Mouse (Mus musculus) cortical plate, adult 2 months (tissue): ENCODE measurements around the gene Cds2. TPM values are rescaled to one million over a fixed set of nuclear protein-coding genes. Genes with fewer than 3 reads are reported as not detected.
A peak's percentile ranks its signal among the peaks of the same experiment; 100 is the strongest.

ENCODE experiments used
- H3K27ac ChIP-seq: fragments of 200-500 bp; 2 replicates; pipeline ENCODE4 v1.5.1; 2012; ENCODE audit warnings: low read length, control low read depth, inconsistent platforms; ENCODE audit not compliant: insufficient read depth
- H3K4me1 ChIP-seq: fragments of 200-500 bp; 2 replicates; pipeline ENCODE4 v1.6.1; 2011; ENCODE audit warnings: low read length; ENCODE audit not compliant: control insufficient read depth, insufficient read depth
- H3K4me3 ChIP-seq: fragments of 200-500 bp; 2 replicates; pipeline ENCODE4 v1.5.1; 2011; ENCODE audit warnings: mild to moderate bottlenecking, low read length, control low read depth; ENCODE audit not compliant: insufficient read depth
- CTCF ChIP-seq: fragments of 200-500 bp; IDR thresholded peaks from 2 replicates; pipeline ENCODE4 v1.5.1; 2011; ENCODE audit warnings: mild to moderate bottlenecking, control low read depth, low read length; ENCODE audit not compliant: insufficient read depth; ENCODE audit errors: extremely low read depth
- POLR2A ChIP-seq: fragments of 200-500 bp; IDR thresholded peaks from 2 replicates; pipeline ENCODE4 v1.6.1; 2011; ENCODE audit warnings: mild to moderate bottlenecking, low read length, control low read depth; ENCODE audit not compliant: insufficient read depth; ENCODE audit errors: extremely low read depth
- polyA plus RNA-seq: library from polyadenylated mRNA; depleted of rRNA; stranded (reverse); fragments of >200 nt; gene quantifications from 2 replicates; pipeline ENCODE4 v1.2.3, GENCODE M21; 2012

The Cds2 gene
- polyA plus RNA-seq, 1 experiment, result 144 TPM

DNA sequence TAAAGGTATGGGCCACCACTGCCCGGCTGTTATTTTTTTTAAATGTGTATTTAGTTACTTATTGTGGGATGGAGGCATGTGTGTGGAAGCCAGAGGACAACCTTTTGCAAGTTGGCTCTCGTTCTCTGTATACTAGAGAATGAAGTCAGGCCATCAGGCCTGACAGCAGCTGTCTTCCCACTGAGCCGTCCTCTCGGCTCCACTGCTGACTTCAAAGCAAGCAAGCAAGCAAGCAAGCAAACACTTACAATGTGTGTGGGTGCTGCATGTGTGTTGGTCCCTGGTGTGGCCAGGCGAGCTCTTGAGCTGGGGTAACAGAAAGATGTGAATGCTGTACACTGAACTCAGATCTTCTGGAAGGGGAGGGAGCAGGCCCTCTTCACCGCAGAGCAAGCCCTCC, 27.9 kb downstream of the Cds2 start:
- peak overlapping the region; percentile 32; the same call in 1 of the 2 replicates for H3K27ac ChIP-seq
- H3K4me3 ChIP-seq, result no peak overlapping the region
- H3K4me1 ChIP-seq, result peaks cover 15% of the 10 kb centered on the region
- TF ChIP-seq CTCF, result no peak
- TF ChIP-seq POLR2A, result no peak

DNA sequence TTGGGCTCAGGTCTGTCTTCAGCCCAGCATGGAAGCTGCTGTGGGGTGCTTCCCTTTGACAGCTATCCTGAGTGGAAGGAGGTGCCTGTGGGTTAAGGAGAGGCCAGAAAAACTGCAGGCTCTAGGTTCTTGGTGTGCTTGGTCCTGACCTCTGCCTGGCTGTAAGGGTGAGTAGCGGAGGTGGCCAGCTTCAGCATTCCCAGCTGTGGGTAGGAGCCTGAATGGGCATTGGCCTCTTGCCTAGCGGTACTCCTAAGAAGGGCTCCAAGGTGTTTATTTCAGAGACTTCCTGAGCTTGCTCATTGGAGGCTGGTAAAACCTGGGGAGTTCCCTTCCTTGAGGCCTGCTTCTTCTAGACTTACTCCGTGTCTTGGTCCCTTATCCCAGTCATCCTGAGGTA, 28.3 kb downstream of the Cds2 start:
- TF ChIP-seq POLR2A (no peak), CTCF (no peak)
- peak overlapping the region; percentile 81 for H3K27ac ChIP-seq

DNA sequence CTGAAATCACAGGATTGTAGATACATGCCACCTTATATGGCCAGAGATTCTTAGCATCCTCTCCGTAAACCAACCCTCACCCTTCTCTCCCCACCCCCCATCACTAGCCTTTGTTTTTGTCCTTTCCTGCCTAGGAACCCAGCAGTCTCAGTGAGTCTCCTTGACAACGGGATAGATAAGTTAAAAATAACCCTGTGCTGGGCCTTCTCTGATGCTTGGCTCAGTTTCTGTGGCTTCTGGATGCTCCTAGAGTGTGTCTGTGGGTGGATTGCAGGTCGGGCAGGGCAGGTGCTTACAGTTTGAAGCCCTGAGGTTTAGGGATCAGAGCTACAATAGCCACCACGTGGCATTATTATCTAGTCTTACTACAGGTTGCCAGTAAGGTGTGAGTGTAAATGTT, 29.1 kb downstream of the Cds2 start:
- TF ChIP-seq CTCF, result no peak
- no peak for TF ChIP-seq POLR2A
- Histone ChIP-seq H3K4me3 (no peak overlapping the region), H3K4me1 (peaks cover 15% of the 10 kb centered on the region), H3K27ac (peak overlapping the region; percentile 81)

More for the DNA sequence above, 28.3 kb downstream of the Cds2 start:
- Histone ChIP-seq H3K4me3 (no peak overlapping the region), H3K4me1 (peaks cover 15% of the 10 kb centered on the region)

DNA sequence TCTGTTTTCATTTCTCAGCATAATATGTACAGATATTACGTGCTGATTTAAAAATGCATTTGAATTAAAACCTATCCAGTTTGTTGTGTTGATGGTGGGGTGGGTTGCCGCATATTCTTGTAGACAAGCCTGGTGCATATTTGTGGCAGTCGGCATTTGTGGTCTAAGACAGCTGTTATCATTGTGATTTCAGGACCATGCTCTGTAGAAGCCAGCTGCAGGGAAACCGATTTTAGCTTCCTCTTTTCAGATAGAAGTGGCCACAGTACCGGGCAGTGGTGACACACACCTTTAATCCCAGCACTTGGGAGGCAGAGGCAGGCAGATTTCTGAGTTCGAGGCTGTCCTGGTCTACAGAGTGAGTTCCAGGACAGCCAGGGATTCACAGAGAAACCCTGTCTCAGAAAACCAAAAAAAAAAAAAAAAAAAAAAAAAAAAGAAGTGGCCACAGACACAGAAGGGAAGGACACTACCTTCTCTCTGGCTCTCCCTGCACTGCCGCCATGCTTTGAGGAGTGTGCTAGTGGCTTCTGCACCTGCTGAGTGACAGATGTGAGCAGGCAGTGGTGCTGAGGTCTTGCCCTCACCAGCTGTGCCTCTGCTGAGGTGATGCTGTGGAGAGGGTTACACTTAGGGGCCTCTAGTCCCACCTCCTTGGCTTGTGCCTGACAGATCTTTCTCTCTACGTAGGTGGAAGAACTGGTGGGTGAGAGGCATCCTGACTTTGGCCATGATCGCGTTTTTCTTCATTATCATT, 30.9 kb downstream of the Cds2 start:
- no peak overlapping the region for H3K27ac ChIP-seq
- TF ChIP-seq CTCF (no peak), POLR2A (no peak)
- no peak overlapping the region for H3K4me3 ChIP-seq
- peaks cover 18% of the 10 kb centered on the region for H3K4me1 ChIP-seq

DNA sequence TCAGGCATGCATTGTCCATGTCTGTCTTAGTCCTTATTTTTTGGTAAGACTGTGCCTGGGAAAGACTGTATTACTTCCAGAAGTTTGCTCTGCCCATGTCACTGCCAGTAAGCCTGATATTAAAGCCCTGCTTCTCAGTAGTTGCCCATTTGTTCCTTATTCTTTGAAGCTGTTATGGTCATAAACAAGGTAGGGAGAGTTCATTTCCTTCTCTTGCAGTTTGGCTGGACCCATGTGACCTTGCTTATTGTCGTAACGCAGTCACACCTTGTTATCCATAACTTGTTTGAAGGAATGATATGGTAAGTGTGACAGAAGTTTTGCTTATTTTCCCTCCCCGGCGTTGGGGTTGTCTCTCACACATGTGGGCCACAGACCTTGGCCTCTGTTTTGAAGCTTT, 35.3 kb downstream of the Cds2 start:
- no peak for TF ChIP-seq CTCF
- no peak for TF ChIP-seq POLR2A
- Histone ChIP-seq H3K4me3 (no peak overlapping the region), H3K27ac (no peak overlapping the region), H3K4me1 (peaks cover 2% of the 10 kb centered on the region)

DNA sequence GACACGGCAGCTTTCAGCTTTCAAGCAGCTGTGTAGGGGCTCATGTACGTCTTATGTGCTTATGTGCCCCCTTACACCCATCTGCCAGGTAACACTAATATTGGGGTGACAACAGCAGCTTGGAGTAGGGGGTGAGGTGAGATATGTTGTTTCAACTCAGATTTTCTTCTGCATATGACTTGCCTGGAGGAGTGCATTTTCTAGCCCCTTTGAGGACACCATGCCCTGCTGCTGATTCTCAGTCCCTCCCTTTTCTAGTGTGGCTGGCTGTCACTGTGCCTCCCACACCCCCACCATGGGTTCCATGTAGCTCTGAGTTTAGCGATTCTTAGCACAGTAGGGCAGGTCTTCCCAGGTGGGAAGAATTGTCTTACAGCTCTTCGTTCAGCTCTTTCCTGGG, 38.5 kb downstream of the Cds2 start:
- H3K27ac ChIP-seq, result no peak overlapping the region
- H3K4me3 ChIP-seq, result no peak overlapping the region
- TF ChIP-seq POLR2A (no peak), CTCF (no peak)
- peaks cover 2% of the 10 kb centered on the region for H3K4me1 ChIP-seq

DNA sequence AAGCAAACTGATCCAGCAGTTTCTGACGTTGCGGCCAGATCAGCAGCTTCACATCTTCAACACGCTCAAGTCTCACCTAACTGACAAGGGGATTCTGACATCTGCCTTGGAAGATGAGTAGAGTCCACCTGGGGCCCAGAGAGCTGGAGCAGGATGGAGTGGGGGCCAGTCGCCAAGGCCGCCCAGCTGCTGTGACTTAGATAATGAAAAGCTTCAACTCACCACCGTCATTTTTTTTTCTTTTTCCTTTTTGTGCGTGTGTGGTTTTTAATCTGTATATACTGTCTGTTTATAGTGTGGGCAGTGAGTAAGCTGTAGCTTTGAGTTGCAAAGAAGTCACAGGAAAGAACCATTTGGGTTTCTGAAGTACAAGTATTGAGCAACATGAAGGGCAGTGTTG, 42.2 kb downstream of the Cds2 start:
- Histone ChIP-seq H3K4me1 (no peaks in the 10 kb centered on the region), H3K27ac (no peak overlapping the region), H3K4me3 (no peak overlapping the region)
- TF ChIP-seq POLR2A, result no peak
- no peak for TF ChIP-seq CTCF

DNA sequence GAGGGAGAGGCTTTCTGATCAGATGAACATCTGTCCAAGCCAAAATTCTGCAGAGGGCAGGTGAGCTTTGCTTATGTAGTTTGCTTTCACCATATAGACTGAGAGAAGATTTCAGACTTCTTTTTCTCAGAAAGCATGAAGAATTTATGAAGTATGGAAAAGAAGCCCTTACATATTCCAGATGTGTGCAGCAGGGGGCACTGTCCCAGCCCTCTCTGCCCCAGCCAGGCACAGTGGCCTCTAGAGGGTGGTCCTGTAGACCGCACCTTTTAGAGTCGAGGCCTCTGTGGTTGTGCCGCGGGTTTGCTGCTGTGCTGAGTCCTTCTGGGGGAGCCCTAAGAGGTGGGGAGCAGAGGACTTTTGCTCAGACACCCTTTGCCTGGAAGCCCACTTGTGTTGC, 43.0 kb downstream of the Cds2 start:
- Histone ChIP-seq H3K4me3 (no peak overlapping the region), H3K4me1 (no peaks in the 10 kb centered on the region), H3K27ac (no peak overlapping the region)
- TF ChIP-seq CTCF (peak; percentile 46), POLR2A (no peak)

DNA sequence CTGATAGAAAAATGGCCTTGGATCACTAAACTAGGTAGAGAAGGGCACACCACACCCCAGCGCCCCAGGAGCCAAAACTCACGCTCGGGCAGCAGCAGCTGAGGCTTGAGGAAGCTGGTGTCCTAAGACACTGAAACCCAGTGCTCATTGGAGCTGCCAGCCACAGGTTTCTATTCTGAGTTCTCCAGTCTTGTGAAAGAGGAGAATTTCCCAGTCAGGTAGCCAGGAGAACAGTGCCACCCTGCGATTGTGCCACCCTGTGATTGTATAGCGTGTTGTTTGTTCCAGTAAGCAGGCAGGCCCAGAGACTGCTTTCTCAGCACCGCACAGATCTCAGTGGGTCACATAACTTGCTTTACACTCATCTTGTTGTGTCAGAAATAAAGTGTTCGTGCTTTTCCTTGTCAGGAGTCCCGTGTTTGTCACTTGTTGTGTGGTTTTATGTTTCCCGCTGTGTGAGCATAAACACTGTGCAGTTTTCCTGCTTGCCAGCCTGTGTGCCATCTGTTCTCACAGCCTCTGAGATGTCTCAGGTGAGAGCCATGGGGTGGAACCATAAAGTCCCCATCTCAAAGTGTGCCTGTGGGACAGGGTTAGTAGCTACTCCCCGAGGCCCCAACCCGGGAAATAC, 44.4 kb downstream of the Cds2 start:
- no peak overlapping the region for H3K27ac ChIP-seq
- H3K4me3 ChIP-seq, result no peak overlapping the region
- TF ChIP-seq CTCF, result 0 out of 2 replicates have a peak, but pooled peaks have one; percentile 6
- no peak for TF ChIP-seq POLR2A
- no peaks in the 10 kb centered on the region for H3K4me1 ChIP-seq

DNA sequence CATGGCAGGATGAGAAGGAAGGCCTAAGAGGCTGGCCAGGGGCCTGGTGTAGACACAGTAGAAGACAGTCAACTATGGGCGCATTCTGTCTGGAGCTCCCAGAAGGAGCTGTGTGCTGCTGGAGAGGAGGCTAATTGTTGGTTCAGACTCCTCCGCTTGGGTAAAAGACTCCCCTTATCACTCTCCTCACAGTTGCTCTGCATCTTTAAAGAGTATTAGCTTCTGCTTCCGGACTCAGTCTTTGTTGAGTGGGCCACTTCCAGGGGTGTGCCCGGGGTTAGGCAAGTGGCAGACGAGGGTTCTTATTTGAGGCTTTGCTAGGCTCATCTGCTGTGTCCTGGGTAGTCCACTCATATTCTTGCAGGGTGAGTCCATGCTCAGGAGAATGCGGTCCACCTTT, 45.9 kb downstream of the Cds2 start:
- Histone ChIP-seq H3K27ac (no peak overlapping the region), H3K4me1 (no peaks in the 10 kb centered on the region), H3K4me3 (no peak overlapping the region)
- TF ChIP-seq CTCF (no peak), POLR2A (no peak)
